Mouse (Mus musculus) layer of hippocampus, adult 9-11 months (tissue): ENCODE data around the gene Knl1.
A peak's percentile ranks its signal among the peaks of the same experiment; 100 is the strongest.
"Not testable (repeated sequence)": the region's sequence is repeated elsewhere in the genome, so short reads cannot be mapped to it uniquely, and the experiment has no call there.

Source experiments
- DNase-seq: peaks from one replicate; pipeline ENCODE4 v3.0.0; 2022

The Knl1 gene

DNA sequence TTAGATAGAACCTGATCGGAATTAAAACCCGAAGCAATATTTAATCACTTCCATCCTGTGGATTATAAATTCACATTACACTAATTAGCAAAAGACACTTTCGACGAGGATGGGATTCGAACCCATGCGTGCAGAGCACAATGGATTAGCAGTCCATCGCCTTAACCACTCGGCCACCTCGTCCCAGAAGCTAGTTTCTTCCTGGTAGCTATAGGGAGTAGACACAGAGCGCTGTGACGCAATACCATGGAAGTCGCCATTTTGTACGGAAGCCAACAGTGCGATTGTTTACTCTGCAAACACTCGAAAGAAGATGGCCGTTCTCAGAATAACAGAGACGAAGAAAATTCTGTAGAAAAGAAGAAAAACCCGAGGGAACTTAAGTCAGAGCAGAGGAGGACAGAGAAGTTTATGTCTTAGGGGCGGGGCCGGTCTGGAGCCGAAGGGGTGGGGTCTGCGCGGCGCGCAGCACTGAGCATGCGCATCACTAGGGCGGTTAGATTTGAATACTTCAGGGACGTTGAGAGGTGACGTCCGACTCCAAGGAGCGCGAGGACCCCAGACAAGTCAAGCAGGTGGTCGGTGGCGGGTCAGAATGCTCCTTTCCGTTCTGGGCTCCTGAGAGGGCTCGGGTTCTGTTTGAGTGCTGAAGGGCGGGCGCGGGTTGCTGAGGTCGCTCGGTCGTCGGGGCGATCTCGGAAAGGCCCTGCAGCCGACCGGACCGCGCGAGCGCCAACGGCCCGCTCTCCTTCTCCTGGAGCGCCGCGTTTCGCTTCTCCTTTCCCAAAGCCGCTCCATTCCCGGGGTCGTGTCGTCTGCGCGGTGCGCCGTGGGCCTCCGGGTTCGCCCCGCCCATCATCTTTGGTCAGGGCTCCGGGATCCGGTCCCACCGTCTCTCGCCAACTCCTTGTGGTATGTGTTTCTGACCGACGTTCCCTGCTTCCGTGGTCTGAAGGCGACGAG is at the start of gene Knl1:
Knl1 (plus strand) TSS at position 471 of the 963 bp plus-strand sequence.
- peak; percentile 93 for DNase-seq

- no peak for DNase-seq
Observed at GRCm38 (mm10) chr2:118998115-118998866, 48.6 kb upstream of the Knl1 start.

DNA sequence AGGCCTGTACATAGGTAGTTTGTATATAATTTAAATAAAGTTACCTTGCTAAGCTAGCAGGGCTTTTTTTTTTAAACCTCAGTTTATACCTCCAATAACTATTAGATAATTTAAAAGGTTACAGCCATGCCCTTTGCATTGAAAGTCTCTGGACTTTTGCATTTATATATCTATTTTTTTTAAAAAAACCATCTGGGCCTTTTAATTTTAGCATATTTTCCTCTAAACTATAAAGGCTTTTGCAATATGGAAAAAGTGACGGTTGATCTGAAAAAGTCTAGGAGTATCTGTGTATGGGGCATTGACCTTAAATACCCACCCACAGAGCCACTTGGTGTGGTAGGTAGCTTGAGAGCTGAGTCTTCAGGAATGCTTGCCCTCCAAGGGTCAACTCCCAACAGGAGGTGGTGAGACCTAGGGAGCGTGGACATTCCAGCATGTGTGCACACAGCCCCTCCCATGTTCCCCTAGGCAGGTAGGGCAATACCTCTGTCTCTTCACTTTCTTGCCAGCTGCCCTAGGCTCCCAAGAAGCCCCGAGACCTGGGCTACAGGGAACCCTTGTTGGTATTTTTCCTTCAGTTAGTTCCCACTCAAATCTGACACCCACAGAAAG is 47.8 kb upstream of the Knl1 start:
- no peak for DNase-seq

GRCm38 (mm10) chr2:119006886-119007285 is 40.0 kb upstream of the Knl1 start:
- no peak for DNase-seq

- DNase-seq, result no peak
Observed at GRCm38 (mm10) chr2:119009376-119009775, 37.5 kb upstream of the Knl1 start.

- no peak for DNase-seq
Observed at GRCm38 (mm10) chr2:119014989-119015388, 31.9 kb upstream of the Knl1 start.

DNA sequence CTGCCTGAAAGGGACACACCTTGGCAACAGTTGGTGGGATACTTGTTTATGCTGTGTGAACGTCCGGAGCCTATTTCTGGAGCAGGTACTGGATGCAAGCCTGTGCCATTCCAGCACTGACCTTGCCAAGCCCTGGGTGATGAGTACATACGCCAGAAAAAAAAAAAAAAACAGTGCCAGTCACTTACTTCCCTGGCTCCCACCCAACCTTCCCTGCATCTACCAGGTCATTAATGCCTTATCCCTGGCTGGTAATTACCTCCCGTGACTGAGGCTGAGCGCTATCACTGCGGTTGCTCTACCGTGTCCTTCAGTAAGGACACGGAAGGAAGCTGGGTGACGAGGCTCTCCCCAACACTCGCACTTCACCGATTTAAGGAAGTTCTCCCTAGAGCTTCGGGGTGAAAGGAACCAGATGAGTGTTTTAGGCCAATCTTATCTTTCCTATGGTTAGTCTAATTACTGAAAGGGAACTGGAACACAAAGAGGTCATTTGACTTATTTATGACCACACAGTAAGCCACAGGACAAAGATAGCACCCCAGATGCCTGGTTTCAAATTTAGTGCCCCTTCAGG is 31.2 kb upstream of the Knl1 start:
- no peak for DNase-seq

- not testable (repeated sequence) for DNase-seq
Observed at GRCm38 (mm10) chr2:119016312-119016711, 30.6 kb upstream of the Knl1 start.

DNA sequence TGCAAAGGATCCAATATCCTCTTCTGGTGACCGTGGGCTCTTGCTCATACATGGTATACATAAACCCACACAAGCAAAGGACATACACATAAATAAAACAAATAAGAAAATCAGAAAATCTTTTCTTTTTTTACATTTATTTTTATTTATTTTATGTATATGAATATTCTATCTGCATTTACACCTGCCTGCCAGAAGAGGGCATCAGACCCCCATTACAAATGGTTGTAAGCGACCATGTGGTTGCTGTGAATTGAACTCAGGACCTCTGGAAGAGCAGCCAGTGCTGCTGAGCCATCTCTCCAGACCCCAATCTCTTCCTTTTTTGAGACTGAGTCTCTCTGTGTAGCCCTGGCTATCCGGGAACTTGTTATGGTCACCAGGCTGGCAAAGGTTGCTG is 29.3 kb upstream of the Knl1 start:
- DNase-seq, result no peak

GRCm38 (mm10) chr2:119018391-119019122 is 28.4 kb upstream of the Knl1 start:
- DNase-seq, result no peak

GRCm38 (mm10) chr2:119019131-119019530 is 27.8 kb upstream of the Knl1 start:
- no peak for DNase-seq

- no peak for DNase-seq
Observed at GRCm38 (mm10) chr2:119019538-119019937, 27.4 kb upstream of the Knl1 start.

DNA sequence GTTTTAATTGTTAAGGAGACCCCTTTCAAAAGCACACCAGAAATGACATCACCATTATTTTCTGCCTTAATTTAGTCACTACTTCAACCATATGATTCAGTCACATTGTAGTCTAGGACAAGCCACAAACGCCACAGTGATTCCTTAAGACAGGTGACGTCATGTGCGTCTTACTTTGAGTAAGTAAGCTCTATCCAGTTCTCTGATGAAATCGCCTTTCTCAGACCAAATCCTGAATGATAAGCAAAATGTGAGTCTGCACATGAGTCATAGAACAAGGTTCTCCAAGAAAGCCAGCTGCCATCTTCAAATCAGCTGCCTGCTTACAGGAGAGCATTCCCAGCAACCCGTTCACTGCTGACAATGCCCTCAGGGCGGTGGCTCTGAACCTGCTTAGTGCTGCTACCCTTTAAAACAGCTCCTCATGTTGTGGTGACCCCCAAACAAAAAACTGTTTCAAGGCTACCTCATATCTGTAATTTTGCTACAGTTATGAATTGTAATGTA is 23.7 kb upstream of the Knl1 start:
- DNase-seq, result no peak

GRCm38 (mm10) chr2:119024536-119025238 is 22.2 kb upstream of the Knl1 start:
- no peak for DNase-seq

DNA sequence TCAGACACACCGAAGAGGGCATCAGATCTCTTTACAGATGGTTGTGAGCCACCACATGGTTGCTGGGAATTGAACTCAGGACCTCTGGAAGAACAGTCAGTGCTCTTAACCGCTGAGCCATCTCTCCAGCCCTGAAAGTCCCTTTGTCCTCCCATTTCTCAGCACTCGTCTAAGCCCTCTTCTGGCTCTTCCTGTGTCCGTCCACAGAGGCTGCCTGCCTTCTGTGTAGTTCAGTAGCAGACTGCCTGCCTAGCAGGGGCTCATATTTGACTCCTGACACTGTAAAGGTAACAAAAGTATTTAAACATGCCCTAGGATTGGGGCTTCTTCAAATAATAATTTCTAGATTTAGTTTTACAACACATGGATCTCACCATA is 21.7 kb upstream of the Knl1 start:
- DNase-seq, result no peak

GRCm38 (mm10) chr2:119026951-119027350 is 20.0 kb upstream of the Knl1 start:
- DNase-seq, result no peak

- peak; percentile 96 for DNase-seq
Observed at GRCm38 (mm10) chr2:119028941-119029551, 17.9 kb upstream of the Knl1 start, which contains the start of gene Ccdc32. Gene Ccdc32 (minus strand): TSS chr2:119029393.

GRCm38 (mm10) chr2:119032191-119032590 is 14.7 kb upstream of the Knl1 start:
- no peak for DNase-seq

- peak; percentile 93 for DNase-seq
Observed at GRCm38 (mm10) chr2:119034656-119035396, 12.1 kb upstream of the Knl1 start, which contains the start of gene Rpusd2. Gene Rpusd2 (plus strand): TSS chr2:119034790.

GRCm38 (mm10) chr2:119035397-119035745 is 11.5 kb upstream of the Knl1 start:
- no peak for DNase-seq
